ENCODE assay signal across 8 mouse cellular contexts in the genomic region with DNA sequence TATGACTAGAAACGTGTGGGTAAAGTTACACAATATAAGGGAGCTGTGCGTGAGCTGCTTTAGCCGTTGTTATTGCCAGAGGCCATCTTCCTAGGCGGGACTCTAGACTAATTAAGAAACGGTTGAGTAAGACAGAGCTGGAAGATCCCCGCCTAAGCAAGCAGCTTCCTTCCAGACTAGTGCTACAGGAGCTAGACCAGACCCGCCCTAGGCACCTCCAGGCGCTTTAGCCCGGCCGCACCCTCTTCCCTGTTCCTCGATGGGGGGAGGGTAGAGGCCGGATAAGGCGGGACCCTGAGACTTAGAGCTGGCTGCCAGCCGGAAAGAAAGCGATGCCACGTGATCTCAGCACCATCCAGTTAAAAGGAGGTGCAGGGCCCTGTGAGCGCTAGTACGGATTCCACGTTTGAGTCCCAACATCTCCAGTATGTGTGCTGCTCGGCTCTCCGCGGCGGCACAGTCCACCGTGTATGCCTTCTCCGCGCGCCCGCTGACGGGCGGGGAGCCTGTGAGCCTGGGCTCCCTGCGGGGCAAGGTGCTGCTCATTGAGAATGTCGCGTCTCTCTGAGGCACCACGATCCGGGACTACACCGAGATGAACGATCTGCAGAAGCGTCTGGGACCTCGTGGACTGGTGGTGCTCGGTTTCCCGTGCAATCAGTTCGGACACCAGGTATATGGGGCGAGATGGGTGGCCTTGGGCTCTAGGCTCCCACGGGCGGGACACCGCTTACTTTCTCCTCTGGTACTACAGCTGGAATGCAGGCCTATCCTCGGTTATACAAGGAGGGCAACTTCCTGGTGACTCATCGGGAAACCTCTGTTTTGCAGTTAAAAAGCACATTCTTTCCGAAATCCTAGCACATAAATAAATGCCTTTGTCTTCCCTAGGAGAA. TPM values are rescaled to one million over a fixed set of nuclear protein-coding genes. Genes with fewer than 3 reads are reported as not detected.
DNase-seq lines count a peak whose midpoint lies in the region; ATAC-seq and TF ChIP-seq lines count a peak whose summit lies in the region.

Gpx1 (plus strand) TSS at position 18 of the 896 bp plus-strand sequence.

- no peak for TF ChIP-seq CTCF in bone marrow macrophage, adult 2 months (IDR thresholded peaks at IDR 0.05; ENCODE audit: low read depth, low read length)
- no peak for TF ChIP-seq CTCF in embryonic fibroblast, embryonic 13.5 days (IDR thresholded peaks at IDR 0.05; ENCODE audit: borderline replicate concordance, insufficient read depth, low read length)

- ATAC-seq in kidney, embryonic 14.5 days (ENCODE audit: low FRiP score, low TSS enrichment) = peak; percentile 98
- ATAC-seq in limb, embryonic 15.5 days (ENCODE audit: insufficient number of reproducible peaks, low FRiP score, low TSS enrichment, low read depth) = peak; percentile 94

- peak; percentile 94 for DNase-seq in A20 (ENCODE audit: low read depth, low spot score)
- peak; percentile 95 to 98 for DNase-seq in heart, adult 9 months (ENCODE audit: low spot score in 2 of 2)
- peak; percentile 93 to 99 for DNase-seq in monocyte, adult 2 months (ENCODE audit: low read depth in 1 of 2, low spot score in 2 of 2)
- peak; percentile 95 to 96 for DNase-seq in spleen, postnatal 36 days (ENCODE audit: low spot score in 2 of 2)

- H3K36me3 ChIP-seq in kidney, embryonic 14.5 days (ENCODE audit: control insufficient read depth, insufficient read depth, low read length) = peaks cover 23% of the 10 kb centered on the region
- H3K36me3 ChIP-seq in limb, embryonic 15.5 days = peaks cover 27% of the 10 kb centered on the region

- H3K9ac ChIP-seq in kidney, embryonic 14.5 days (ENCODE audit: low read depth, low read length) = peak within 1 kb of the TSS; percentile 79
- peak within 1 kb of the TSS; percentile 93 for H3K9ac ChIP-seq in limb, embryonic 15.5 days

- peak within 1 kb of the TSS; percentile 91 for H3K4me3 ChIP-seq in bone marrow macrophage, adult 2 months (ENCODE audit: insufficient read depth, low read length)
- H3K4me3 ChIP-seq in embryonic fibroblast, embryonic 13.5 days (ENCODE audit: insufficient read depth, low read length) = peak within 1 kb of the TSS; percentile 76
- peak within 1 kb of the TSS; percentile 57 for H3K4me3 ChIP-seq in kidney, embryonic 14.5 days (ENCODE audit: low read length)
- H3K4me3 ChIP-seq in limb, embryonic 15.5 days = peak within 1 kb of the TSS; percentile 74

- H3K27me3 ChIP-seq in kidney, embryonic 14.5 days (ENCODE audit: control insufficient read depth, insufficient read depth, low read length) = no peaks in the 10 kb centered on the region
- H3K27me3 ChIP-seq in limb, embryonic 15.5 days = no peaks in the 10 kb centered on the region

- H3K4me2 ChIP-seq in kidney, embryonic 14.5 days (replicated peaks; ENCODE audit: low read depth, low read length) = peak within 1 kb of the TSS; percentile 55
- peak within 1 kb of the TSS; percentile 71 for H3K4me2 ChIP-seq in limb, embryonic 15.5 days

- peak within 1 kb of the TSS; percentile 91 for H3K27ac ChIP-seq in bone marrow macrophage, adult 2 months (ENCODE audit: insufficient read depth, low read depth, low read length)
- H3K27ac ChIP-seq in embryonic fibroblast, embryonic 13.5 days (ENCODE audit: insufficient read depth, low read length) = peak within 1 kb of the TSS; percentile 98
- H3K27ac ChIP-seq in kidney, embryonic 14.5 days (ENCODE audit: low read depth, low read length) = peak within 1 kb of the TSS; percentile 86
- H3K27ac ChIP-seq in limb, embryonic 15.5 days = peak within 1 kb of the TSS; percentile 96

- H3K4me1 ChIP-seq in bone marrow macrophage, adult 2 months (ENCODE audit: control insufficient read depth, insufficient read depth, low read length) = peaks cover 38% of the 10 kb centered on the region
- H3K4me1 ChIP-seq in embryonic fibroblast, embryonic 13.5 days (ENCODE audit: control insufficient read depth, insufficient read depth, low read length) = peaks cover 9% of the 10 kb centered on the region
- H3K4me1 ChIP-seq in kidney, embryonic 14.5 days (ENCODE audit: control insufficient read depth, insufficient read depth, low read length) = peaks cover 18% of the 10 kb centered on the region
- H3K4me1 ChIP-seq in limb, embryonic 15.5 days = peaks cover 28% of the 10 kb centered on the region

- peak; percentile 91; the same call in 1 of the 2 replicates for TF ChIP-seq POLR2A in bone marrow macrophage, adult 2 months (IDR thresholded peaks at IDR 0.05; ENCODE audit: borderline replicate concordance, low read depth, low read length)
- peak; percentile 98 for TF ChIP-seq POLR2A in embryonic fibroblast, embryonic 13.5 days (IDR thresholded peaks at IDR 0.05; ENCODE audit: low read depth, low read length)

- under 1% methylated on average over 49 of the region's 49 CpGs for WGBS in kidney, embryonic 14.5 days
- WGBS in limb, embryonic 15.5 days = under 1% methylated on average over 49 of the region's 49 CpGs

- no peaks in the 10 kb centered on the region for H3K9me3 ChIP-seq in kidney, embryonic 14.5 days (ENCODE audit: control insufficient read depth, low read length)
- H3K9me3 ChIP-seq in limb, embryonic 15.5 days = no peaks in the 10 kb centered on the region

RNA-seq across cellular contexts. Expression of gene Gpx1, which starts in this region (rescaled TPM):
- 531 and 533 TPM in 2 replicates for polyA plus RNA-seq in bone marrow macrophage, adult 2 months (2012; ENCODE audit: insufficient read depth, insufficient read length, missing spikeins)
- polyA plus RNA-seq in embryonic fibroblast, embryonic 13.5 days (2011; ENCODE audit: insufficient read length, low read depth, missing spikeins) = 328 and 399 TPM in 2 replicates
- 654 and 725 TPM in 2 replicates for polyA plus RNA-seq in kidney, embryonic 14.5 days (2014; fragmentation: Nextera tagmentation; extraction: Ambion mirVana)
- 621 and 657 TPM in 2 replicates for polyA plus RNA-seq in limb, embryonic 15.5 days (2015; fragmentation: Nextera tagmentation; extraction: Ambion mirVana)

Comparison
In these comparisons a context has a peak if more than half of its experiments do, and no peak if none do; other contexts are left out.
1. Peak in every context shown above with its lines: DNase-seq, ATAC-seq, H3K4me3 ChIP-seq and H3K27ac ChIP-seq.